Mouse (Mus musculus): ENCODE results near the gene Olfr552.

DNA sequence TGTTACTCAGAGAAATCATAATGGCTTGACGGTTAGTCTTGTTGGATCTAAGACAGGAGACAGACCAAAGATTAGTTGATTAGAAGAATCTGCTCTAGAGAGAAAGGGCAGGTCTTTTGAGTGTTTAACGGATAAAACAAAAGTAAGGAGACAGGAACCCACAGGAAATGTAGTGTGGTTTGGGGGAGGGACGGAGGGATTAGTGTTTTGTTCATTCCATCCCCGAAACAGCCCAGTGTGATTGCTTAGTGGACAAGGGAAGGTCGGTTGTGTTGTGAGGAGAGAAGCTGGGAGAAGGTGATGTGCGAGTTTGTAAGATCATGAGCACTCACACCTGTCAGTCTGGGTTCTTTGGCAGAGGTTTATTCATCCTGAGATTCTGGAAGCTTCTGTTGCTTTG is 21.6 kb upstream of the Olfr552 start:
- TF ChIP-seq CTCF (IDR thresholded peaks at IDR 0.05; ENCODE audit: extremely low read depth, insufficient read depth, low read length): no peak
- TF ChIP-seq POLR2A (IDR thresholded peaks at IDR 0.05; ENCODE audit: extremely low read depth, insufficient read depth, low read length): no peak
